Mouse (Mus musculus) frontal cortex, postnatal 14 days (tissue): ENCODE data around the gene Gpm6b.

Source experiments
- DNase-seq, 2 experiments: peaks; one replicate each; pipeline ENCODE4 v3.0.0; 2022; ENCODE audit warnings: low spot score in 2 of 2

The Gpm6b gene

GRCm38 (mm10) chrX:166238831-166239460, at the start of gene Gpm6b:
Gene Gpm6b (plus strand): TSS chrX:166238911.
- DNase-seq, result peak; percentile 7 to 38

- no peak for DNase-seq
Observed at GRCm38 (mm10) chrX:166196327-166196726, 42.4 kb upstream of the Gpm6b start.

GRCm38 (mm10) chrX:166198266-166198665, 40.4 kb upstream of the Gpm6b start:
- DNase-seq, result no peak

- no peak for DNase-seq
Observed at GRCm38 (mm10) chrX:166199812-166200211, 38.9 kb upstream of the Gpm6b start.

- no peak for DNase-seq
Observed at GRCm38 (mm10) chrX:166214576-166214975, 24.1 kb upstream of the Gpm6b start.

- DNase-seq, result no peak
Observed at GRCm38 (mm10) chrX:166216248-166216647, 22.5 kb upstream of the Gpm6b start.

- DNase-seq, result peak in 1 of 2 experiments; percentile 39
Observed at GRCm38 (mm10) chrX:166216720-166217119, 22.0 kb upstream of the Gpm6b start.

GRCm38 (mm10) chrX:166219331-166219730, 19.4 kb upstream of the Gpm6b start:
- DNase-seq, result no peak

GRCm38 (mm10) chrX:166226856-166227255, 11.9 kb upstream of the Gpm6b start:
- DNase-seq, result no peak

- no peak for DNase-seq
Observed at GRCm38 (mm10) chrX:166229750-166230149, 9.0 kb upstream of the Gpm6b start.

- DNase-seq, result no peak
Observed at GRCm38 (mm10) chrX:166230515-166231267, 8.0 kb upstream of the Gpm6b start.

GRCm38 (mm10) chrX:166236131-166236530, 2.6 kb upstream of the Gpm6b start:
- no peak for DNase-seq

GRCm38 (mm10) chrX:166239520-166239919, 809 bp downstream of the Gpm6b start:
- DNase-seq, result no peak

GRCm38 (mm10) chrX:166240751-166241150, 2.0 kb downstream of the Gpm6b start:
- no peak for DNase-seq

- DNase-seq, result no peak
Observed at GRCm38 (mm10) chrX:166243261-166243885, 4.7 kb downstream of the Gpm6b start.

GRCm38 (mm10) chrX:166271489-166271888, 32.8 kb downstream of the Gpm6b start:
- peak in 1 of 2 experiments; percentile 10 for DNase-seq

GRCm38 (mm10) chrX:166272646-166273045, 33.9 kb downstream of the Gpm6b start:
- DNase-seq, result no peak

GRCm38 (mm10) chrX:166279861-166280260, 41.1 kb downstream of the Gpm6b start:
- no peak for DNase-seq

GRCm38 (mm10) chrX:166286760-166287483, 48.2 kb downstream of the Gpm6b start:
- DNase-seq, result no peak

GRCm38 (mm10) chrX:166291266-166291665, 52.6 kb downstream of the Gpm6b start:
- DNase-seq, result no peak

- no peak for DNase-seq
Observed at GRCm38 (mm10) chrX:166293465-166293864, 54.8 kb downstream of the Gpm6b start.

GRCm38 (mm10) chrX:166302791-166303190, 64.1 kb downstream of the Gpm6b start:
- no peak for DNase-seq
